Mouse (Mus musculus) liver, embryonic 14.5 days (tissue): ENCODE results near the gene Jmjd4. TPM values are rescaled to one million over a fixed set of nuclear protein-coding genes. Genes with fewer than 3 reads are reported as not detected.

ENCODE experiments used
- ATAC-seq: fragments of 200-750 bp; cut with Nextera tagmentation; 2 replicates; pipeline ENCODE4 v1.8.0; 2017; ENCODE audit warnings: moderate number of reproducible peaks, mild to moderate bottlenecking, moderate library complexity; ENCODE audit not compliant: insufficient read depth
- DNase-seq, 3 experiments: peaks; one replicate each; pipeline ENCODE4 v3.0.0-alpha.2; 2012 to 2013; ENCODE audit warnings: low read depth in 3 of 3, low spot score in 3 of 3
- H3K27ac ChIP-seq: fragments of 300-500 bp; sonication (generic); 2 replicates; pipeline ENCODE4 v1.5.1; 2014; ENCODE audit warnings: moderate library complexity, mild to moderate bottlenecking, control low read depth, inconsistent platforms
- H3K27me3 ChIP-seq: fragments of 300-500 bp; sonication (generic); 2 replicates; pipeline ENCODE4 v1.6.1; 2014; ENCODE audit warnings: mild to moderate bottlenecking, low read length, moderate library complexity; ENCODE audit not compliant: control insufficient read depth, insufficient read depth
- H3K36me3 ChIP-seq: fragments of 300-500 bp; sonication (generic); replicated peaks from 2 replicates; pipeline ENCODE4 v1.6.1; 2014; ENCODE audit warnings: low read depth; ENCODE audit not compliant: control insufficient read depth, insufficient read depth
- H3K4me1 ChIP-seq, 2 experiments: fragments of 200-500 bp in 1 of 2; fragments of 300-500 bp in 1 of 2; sonication (generic) in 1 of 2; replicated peaks; 2 replicates each; pipeline ENCODE4 v1.6.1; 2012 to 2014; ENCODE audit warnings: antibody characterized with exemption in 1 of 2, inconsistent platforms in 1 of 2, low read length in 1 of 2; ENCODE audit not compliant: control insufficient read depth in 2 of 2, insufficient read depth in 2 of 2
- H3K4me2 ChIP-seq: fragments of 300-500 bp; sonication (generic); 2 replicates; pipeline ENCODE4 v1.6.1; 2014; ENCODE audit warnings: low read depth, mild to moderate bottlenecking, control low read depth, moderate library complexity
- H3K4me3 ChIP-seq, 2 experiments: fragments of 200-500 bp in 1 of 2; fragments of 300-500 bp in 1 of 2; sonication (generic) in 1 of 2; 2 replicates each; pipeline ENCODE4 v1.5.1; 2012 to 2014; ENCODE audit warnings: low read depth in 2 of 2, low read length in 2 of 2, mild to moderate bottlenecking in 2 of 2, control low read depth in 1 of 2, inconsistent platforms in 1 of 2, moderate library complexity in 1 of 2; ENCODE audit not compliant: insufficient read depth in 1 of 2
- H3K9ac ChIP-seq: fragments of 300-500 bp; sonication (generic); replicated peaks from 2 replicates; pipeline ENCODE4 v1.6.1; 2014; ENCODE audit warnings: mild to moderate bottlenecking, control low read depth, moderate library complexity
- H3K9me3 ChIP-seq: fragments of 300-500 bp; sonication (generic); 2 replicates; pipeline ENCODE4 v1.6.1; 2016; ENCODE audit warnings: low read length, mixed read lengths; ENCODE audit not compliant: control insufficient read depth
- CTCF ChIP-seq: IDR thresholded peaks from 2 replicates; pipeline ENCODE4 v1.5.1; 2016; ENCODE audit warnings: antibody characterized with exemption, low read depth, control low read depth
- EP300 ChIP-seq: IDR thresholded peaks from 2 replicates; pipeline ENCODE4 v1.6.1; 2016; ENCODE audit warnings: antibody characterized with exemption, low read depth
- WGBS: fragments of 180-500 bp; shearing (Covaris S2); extraction: QIAGEN DNeasy Blood & Tissue Kit; methylation state at CpG from one replicate; pipeline ENCODE4 v1.1.7; 2014; ENCODE audit not compliant: insufficient replicate concordance; 5-methylcytosine and 5-hydroxymethylcytosine counted together
- polyA plus RNA-seq, 2 experiments: library from polyadenylated mRNA; depleted of rRNA in 1 of 2; stranded (reverse) in 1 of 2; unstranded in 1 of 2; fragments of >200 nt; fragmentation: Nextera tagmentation in 1 of 2; extraction: Ambion mirVana in 1 of 2; gene quantifications; 2 replicates each; pipeline versions ENCODE4 v1.2.1 to v1.2.3; 2012 to 2014

Gene Jmjd4
- polyA plus RNA-seq, 2 experiments = 3.2 to 3.8 TPM

DNA sequence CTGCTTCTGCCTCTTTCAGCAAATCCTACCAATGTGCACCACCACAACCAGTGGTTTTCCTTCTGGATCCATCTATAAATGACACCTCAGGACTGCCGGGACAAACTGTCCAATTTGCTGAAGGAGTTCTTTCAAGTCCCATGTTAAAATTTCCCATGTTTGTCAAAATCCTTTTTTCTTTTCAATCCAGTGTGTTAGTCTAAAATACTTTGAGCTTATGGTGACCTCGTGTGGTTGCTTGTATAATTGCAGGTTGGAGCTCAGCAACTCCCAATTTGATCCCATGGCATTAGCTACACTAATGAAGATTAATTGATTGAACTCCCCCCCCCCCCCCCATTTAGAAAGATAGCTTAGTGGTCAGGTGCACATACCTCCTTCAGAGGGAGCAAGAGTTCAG is 33.4 kb downstream of the Jmjd4 start:
- 9% methylated on average over 2 of the region's 2 CpGs for WGBS
- Histone ChIP-seq H3K27me3 (no peaks in the 10 kb centered on the region), H3K36me3 (no peaks in the 10 kb centered on the region; the same call in 1 of the 2 replicates), H3K9ac (no peak overlapping the region), H3K4me3 (no peak overlapping the region), H3K9me3 (no peaks in the 10 kb centered on the region), H3K4me2 (no peak overlapping the region), H3K27ac (no peak overlapping the region), H3K4me1 (no peaks in the 10 kb centered on the region)
- no peak for DNase-seq
- ATAC-seq = no peak
- TF ChIP-seq EP300 = no peak
- peak; percentile 58; the same call in 1 of the 2 replicates for TF ChIP-seq CTCF

DNA sequence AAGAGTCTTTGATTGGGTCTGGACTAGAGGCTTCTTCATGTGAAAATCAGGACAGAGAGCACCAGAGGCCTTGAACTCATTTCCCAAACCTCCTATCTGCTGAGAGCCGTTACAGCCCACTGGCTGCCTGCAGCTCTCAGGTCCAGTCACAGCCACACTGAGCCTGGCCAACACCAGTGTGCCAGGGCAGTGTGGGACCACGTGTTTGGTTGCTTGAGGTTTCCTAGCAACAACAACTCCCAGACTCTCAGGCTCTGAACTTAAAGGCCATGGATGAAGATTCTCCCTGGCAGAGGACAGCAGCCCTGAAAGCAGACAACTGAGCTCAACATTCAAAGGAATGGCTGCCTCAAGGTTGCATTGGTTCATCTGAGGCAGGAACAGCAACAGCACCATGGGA is 35.8 kb downstream of the Jmjd4 start:
- H3K9me3 ChIP-seq = no peaks in the 10 kb centered on the region
- TF ChIP-seq EP300 (no peak), CTCF (no peak)
- no peak overlapping the region for H3K4me2 ChIP-seq
- no peak for ATAC-seq
- no peak overlapping the region for H3K27ac ChIP-seq
- H3K27me3 ChIP-seq = no peaks in the 10 kb centered on the region
- H3K4me3 ChIP-seq = no peak overlapping the region
- no peak for DNase-seq
- no peaks in the 10 kb centered on the region for H3K4me1 ChIP-seq
- H3K36me3 ChIP-seq = no peaks in the 10 kb centered on the region; the same call in 1 of the 2 replicates
- H3K9ac ChIP-seq = no peak overlapping the region
- 52% methylated on average over 2 of the region's 2 CpGs for WGBS

DNA sequence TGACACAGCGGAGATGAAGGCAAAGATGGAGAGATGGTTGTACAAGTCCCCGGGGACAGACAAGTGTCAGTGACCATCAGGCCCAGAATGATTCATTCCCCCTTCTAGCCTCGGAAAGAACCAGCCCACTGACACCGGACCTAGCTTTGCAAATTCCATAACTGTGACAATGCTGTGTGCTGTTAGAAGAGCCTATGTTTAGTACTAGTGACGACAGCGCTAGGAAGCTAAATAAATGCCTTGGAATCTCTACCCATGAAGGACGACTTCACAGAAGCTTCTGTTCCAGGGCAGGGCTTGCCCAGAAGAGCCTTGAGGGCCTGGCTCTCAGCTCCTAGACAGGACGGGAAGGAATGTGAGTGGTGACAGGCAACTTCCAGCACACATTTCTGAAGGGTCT is 36.4 kb downstream of the Jmjd4 start:
- no peak overlapping the region for H3K4me2 ChIP-seq
- no peak for ATAC-seq
- H3K9ac ChIP-seq = no peak overlapping the region
- TF ChIP-seq EP300 (no peak), CTCF (no peak)
- no peaks in the 10 kb centered on the region for H3K27me3 ChIP-seq
- H3K27ac ChIP-seq = no peak overlapping the region
- 69% methylated on average over 8 of the region's 8 CpGs for WGBS
- H3K4me1 ChIP-seq = no peaks in the 10 kb centered on the region
- H3K9me3 ChIP-seq = no peaks in the 10 kb centered on the region
- H3K36me3 ChIP-seq = no peaks in the 10 kb centered on the region; the same call in 1 of the 2 replicates
- H3K4me3 ChIP-seq = no peak overlapping the region
- DNase-seq = no peak

- H3K9me3 ChIP-seq = no peaks in the 10 kb centered on the region
- no peaks in the 10 kb centered on the region for H3K4me1 ChIP-seq
- DNase-seq (no peak), ATAC-seq (no peak)
- no peak overlapping the region for H3K4me3 ChIP-seq
- WGBS = 52% methylated on average over 6 of the region's 6 CpGs
- H3K36me3 ChIP-seq = peaks cover 8% of the 10 kb centered on the region
- no peak overlapping the region for H3K27ac ChIP-seq
- H3K9ac ChIP-seq = no peak overlapping the region
- TF ChIP-seq EP300 (no peak), CTCF (no peak)
- no peak overlapping the region for H3K4me2 ChIP-seq
- H3K27me3 ChIP-seq = no peaks in the 10 kb centered on the region
Observed at GRCm38 (mm10) chr11:59496672-59497310, 46.9 kb downstream of the Jmjd4 start.

DNA sequence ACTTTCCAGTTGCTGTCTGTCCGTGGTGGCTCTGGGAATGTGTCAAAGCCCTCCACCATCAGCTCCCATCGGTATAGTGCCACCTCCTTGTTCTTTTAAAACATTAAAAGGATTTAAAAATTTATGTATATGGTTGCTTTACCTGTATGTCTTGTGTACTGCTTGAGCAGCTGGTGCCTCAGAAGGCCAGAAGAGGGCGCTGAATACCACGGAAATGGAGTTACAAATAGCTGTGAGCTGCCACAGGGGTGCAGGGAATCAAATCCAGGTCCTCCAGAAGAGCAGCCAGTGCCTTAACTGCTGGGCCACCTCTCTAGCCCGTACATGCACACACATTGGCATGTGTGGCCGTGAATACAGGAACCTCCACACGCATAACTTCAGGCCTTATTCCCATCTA is 47.9 kb downstream of the Jmjd4 start:
- peaks cover 8% of the 10 kb centered on the region for H3K36me3 ChIP-seq
- H3K9me3 ChIP-seq = no peaks in the 10 kb centered on the region
- H3K27me3 ChIP-seq = no peaks in the 10 kb centered on the region
- H3K4me1 ChIP-seq = no peaks in the 10 kb centered on the region
- no peak for ATAC-seq
- no peak overlapping the region for H3K27ac ChIP-seq
- H3K4me2 ChIP-seq = no peak overlapping the region
- DNase-seq = no peak
- 62% methylated on average over 7 of the region's 7 CpGs for WGBS
- TF ChIP-seq CTCF (peak; percentile 29; the same call in 1 of the 2 replicates), EP300 (no peak)
- H3K4me3 ChIP-seq = no peak overlapping the region
- H3K9ac ChIP-seq = no peak overlapping the region
